Mouse (Mus musculus) urinary bladder, postnatal 4 days (tissue): ENCODE data around the gene Dtnb.

Experiments used
- DNase-seq, 2 experiments: peaks; one replicate each; pipeline ENCODE4 v3.0.0; 2021 to 2022; ENCODE audit warnings: low spot score in 2 of 2

Dtnb gene

GRCm38 (mm10) chr12:3773643-3774042 is 201.5 kb downstream of the Dtnb start:
- no peak for DNase-seq

- DNase-seq = no peak
These were observed 203.8 kb downstream of the Dtnb start for GRCm38 (mm10) chr12:3776015-3776414.

GRCm38 (mm10) chr12:3777682-3778081 is 205.5 kb downstream of the Dtnb start:
- no peak for DNase-seq

- no peak for DNase-seq
These were observed 206.1 kb downstream of the Dtnb start for GRCm38 (mm10) chr12:3778286-3778685.

GRCm38 (mm10) chr12:3779639-3780038 is 207.5 kb downstream of the Dtnb start:
- no peak for DNase-seq

GRCm38 (mm10) chr12:3780405-3780891 is 208.3 kb downstream of the Dtnb start:
- DNase-seq = peak in 1 of 2 experiments; percentile 66

- peak in 1 of 2 experiments; percentile 54 for DNase-seq
These were observed 208.8 kb downstream of the Dtnb start for GRCm38 (mm10) chr12:3780931-3781471.

GRCm38 (mm10) chr12:3781482-3781881 is 209.3 kb downstream of the Dtnb start:
- DNase-seq = peak; percentile 92 to 95

- no peak for DNase-seq
These were observed 211.1 kb downstream of the Dtnb start for GRCm38 (mm10) chr12:3783196-3783825.

GRCm38 (mm10) chr12:3784258-3784657 is 212.1 kb downstream of the Dtnb start:
- DNase-seq = no peak

GRCm38 (mm10) chr12:3784729-3785128 is 212.5 kb downstream of the Dtnb start:
- DNase-seq = no peak

GRCm38 (mm10) chr12:3787041-3787440 is 214.9 kb downstream of the Dtnb start:
- DNase-seq = no peak

- DNase-seq = no peak
These were observed 215.4 kb downstream of the Dtnb start for GRCm38 (mm10) chr12:3787541-3787940.

- no peak for DNase-seq
These were observed 216.4 kb downstream of the Dtnb start for GRCm38 (mm10) chr12:3788421-3789051.

- DNase-seq = no peak
These were observed 217.5 kb downstream of the Dtnb start for GRCm38 (mm10) chr12:3789626-3790185.

- DNase-seq = no peak
These were observed 219.1 kb downstream of the Dtnb start for GRCm38 (mm10) chr12:3791257-3791656.

GRCm38 (mm10) chr12:3791732-3792131 is 219.6 kb downstream of the Dtnb start:
- peak; percentile 87 to 96 for DNase-seq

GRCm38 (mm10) chr12:3792248-3792647 is 220.1 kb downstream of the Dtnb start:
- no peak for DNase-seq

GRCm38 (mm10) chr12:3795569-3795968 is 223.4 kb downstream of the Dtnb start:
- DNase-seq = no peak

GRCm38 (mm10) chr12:3799551-3799950 is 227.4 kb downstream of the Dtnb start:
- DNase-seq = no peak

GRCm38 (mm10) chr12:3805852-3806251 is 233.7 kb downstream of the Dtnb start, which contains the start of gene Dnmt3a:
TSS of gene Dnmt3a (plus strand) at chr12:3806007.
- no peak for DNase-seq

- peak; percentile 79 to 87 for DNase-seq
These were observed 234.1 kb downstream of the Dtnb start for GRCm38 (mm10) chr12:3806271-3806684.
